Mouse (Mus musculus) hindbrain, embryonic 14.5 days (tissue): ENCODE data around the gene Pkig. TPM values are rescaled to one million over a fixed set of nuclear protein-coding genes. Genes with fewer than 3 reads are reported as not detected.

Experiments
- ATAC-seq: fragments of 200-750 bp; cut with Nextera tagmentation; 2 replicates; pipeline ENCODE4 v1.8.0; 2017; ENCODE audit warnings: moderate number of reproducible peaks, mild to moderate bottlenecking, moderate TSS enrichment, moderate library complexity; ENCODE audit not compliant: low FRiP score
- DNase-seq: peaks from one replicate; pipeline ENCODE4 v3.0.0-alpha.2; 2015; ENCODE audit warnings: low spot score
- H3K27ac ChIP-seq: fragments of 300-500 bp; sonication (generic); 2 replicates; pipeline ENCODE4 v1.5.1; 2014; ENCODE audit warnings: mild to moderate bottlenecking, moderate library complexity
- H3K27me3 ChIP-seq: fragments of 300-500 bp; sonication (generic); 2 replicates; pipeline ENCODE4 v1.6.1; 2014; ENCODE audit warnings: mild to moderate bottlenecking, low read length, mixed read lengths; ENCODE audit not compliant: control insufficient read depth, insufficient read depth
- H3K36me3 ChIP-seq: fragments of 300-500 bp; sonication (generic); replicated peaks from 2 replicates; pipeline ENCODE4 v1.6.1; 2014; ENCODE audit not compliant: control insufficient read depth, insufficient read depth
- H3K4me1 ChIP-seq: fragments of 300-500 bp; sonication (generic); replicated peaks from 2 replicates; pipeline ENCODE4 v1.6.1; 2014; ENCODE audit warnings: antibody characterized with exemption, low read length, mixed read lengths; ENCODE audit not compliant: control insufficient read depth, insufficient read depth
- H3K4me2 ChIP-seq: fragments of 300-500 bp; sonication (generic); replicated peaks from 2 replicates; pipeline ENCODE4 v1.6.1; 2014; ENCODE audit warnings: mild to moderate bottlenecking, moderate library complexity
- H3K4me3 ChIP-seq: fragments of 300-500 bp; sonication (generic); replicated peaks from 2 replicates; pipeline ENCODE4 v1.5.1; 2014; ENCODE audit warnings: mild to moderate bottlenecking, low read length
- H3K9ac ChIP-seq: fragments of 300-500 bp; sonication (generic); 2 replicates; pipeline ENCODE4 v1.6.1; 2014
- H3K9me3 ChIP-seq: fragments of 300-500 bp; sonication (generic); 2 replicates; pipeline ENCODE4 v1.6.1; 2016; ENCODE audit warnings: low read length; ENCODE audit not compliant: control insufficient read depth
- WGBS: fragments of 180-500 bp; shearing (Covaris S2); extraction: QIAGEN DNeasy Blood & Tissue Kit; methylation state at CpG from one replicate; pipeline ENCODE4 v1.1.7; 2014; 5-methylcytosine and 5-hydroxymethylcytosine counted together
- polyA plus RNA-seq: library from polyadenylated mRNA; unstranded; fragments of >200 nt; fragmentation: Nextera tagmentation; extraction: Ambion mirVana; gene quantifications from 2 replicates; pipeline ENCODE4 v1.2.1, GENCODE M21; 2014

Gene Pkig
- polyA plus RNA-seq, 1 experiment from 2014 or later, result 107 TPM

DNA sequence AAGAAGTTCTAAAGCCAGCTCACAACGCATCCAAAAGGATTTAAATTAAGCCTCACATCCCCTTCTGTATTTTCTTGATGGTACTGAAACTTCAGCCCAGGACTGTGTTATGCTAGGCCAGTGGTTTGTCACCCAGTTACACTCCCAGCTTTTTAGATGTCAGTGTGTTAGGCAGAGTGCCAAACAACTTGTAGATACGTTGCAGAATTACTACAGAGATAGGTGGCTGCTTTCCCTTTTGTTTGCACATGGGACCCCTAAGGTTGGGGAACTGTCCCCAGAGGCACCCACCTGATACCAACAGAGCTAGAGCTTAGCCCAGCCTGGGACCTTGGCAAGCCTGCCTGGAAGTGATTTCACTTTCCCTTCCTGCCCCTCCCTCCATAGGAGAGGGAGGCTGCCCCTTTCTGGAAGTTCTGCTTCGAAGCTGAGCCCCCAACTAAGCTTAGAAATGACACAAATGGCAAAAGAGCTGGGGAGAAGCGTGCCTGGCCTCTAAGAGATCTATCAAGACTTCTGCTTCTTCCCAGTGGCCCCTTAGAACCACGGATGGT is 52.5 kb downstream of the Pkig start:
- H3K4me1 ChIP-seq, result no peaks in the 10 kb centered on the region
- no peak overlapping the region for H3K4me2 ChIP-seq
- 86% methylated on average over 5 of the region's 5 CpGs for WGBS
- no peak overlapping the region for H3K4me3 ChIP-seq
- no peak overlapping the region for H3K27ac ChIP-seq
- ATAC-seq (no peak), DNase-seq (no peak)
- H3K9ac ChIP-seq, result no peak overlapping the region
- H3K27me3 ChIP-seq, result no peaks in the 10 kb centered on the region
- no peaks in the 10 kb centered on the region; the same call in 1 of the 2 replicates for H3K36me3 ChIP-seq
- no peaks in the 10 kb centered on the region for H3K9me3 ChIP-seq

DNA sequence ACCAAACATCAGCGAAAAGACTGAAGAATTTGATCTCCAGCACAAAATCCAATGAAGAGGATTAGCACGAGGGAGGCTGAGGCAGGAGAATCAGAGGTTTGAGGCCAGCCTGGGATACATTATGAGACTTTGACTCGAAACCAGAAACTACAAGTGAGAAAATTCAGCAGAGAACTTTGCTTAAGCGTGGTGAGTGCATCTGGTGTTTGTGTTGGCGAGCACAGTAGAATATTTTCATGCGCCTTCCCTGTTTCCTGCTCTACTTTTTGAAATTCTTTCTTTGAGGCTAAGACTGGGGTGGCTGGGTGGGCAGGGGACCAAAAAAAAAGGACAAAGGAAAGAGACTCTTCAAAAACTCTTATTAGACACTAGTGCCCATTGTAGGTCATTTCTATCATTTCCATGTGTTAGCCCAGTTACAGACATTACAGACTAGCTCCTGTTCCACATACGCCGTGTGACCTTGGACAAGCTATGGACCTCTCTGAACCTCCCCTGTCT is 53.2 kb downstream of the Pkig start:
- no peak overlapping the region for H3K4me3 ChIP-seq
- DNase-seq (no peak), ATAC-seq (no peak)
- 92% methylated on average over 8 of the region's 8 CpGs for WGBS
- H3K4me2 ChIP-seq, result no peak overlapping the region
- no peak overlapping the region for H3K27ac ChIP-seq
- no peaks in the 10 kb centered on the region for H3K4me1 ChIP-seq
- no peak overlapping the region for H3K9ac ChIP-seq
- H3K27me3 ChIP-seq, result no peaks in the 10 kb centered on the region
- no peaks in the 10 kb centered on the region for H3K9me3 ChIP-seq
- no peaks in the 10 kb centered on the region for H3K36me3 ChIP-seq

DNA sequence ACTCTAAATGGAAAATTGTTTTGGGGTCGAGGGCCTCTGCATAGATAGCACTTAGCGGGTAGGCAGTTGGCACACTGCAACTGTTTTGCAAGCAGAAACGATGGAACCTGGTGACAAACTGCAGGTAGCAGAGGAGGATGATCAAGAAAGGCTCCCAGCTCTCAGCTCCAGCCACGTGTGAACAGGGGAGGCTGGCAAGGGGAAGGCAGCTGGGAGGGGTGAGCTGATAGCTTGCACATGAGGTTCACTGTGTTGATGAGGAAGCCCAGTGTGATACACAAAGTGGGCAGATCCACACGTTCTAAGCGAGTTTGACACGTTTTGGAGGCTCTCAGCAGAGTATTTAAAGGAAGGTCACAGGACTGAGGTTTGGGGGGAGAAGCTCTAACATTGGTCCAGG is 54.3 kb downstream of the Pkig start:
- Histone ChIP-seq H3K27ac (no peak overlapping the region), H3K36me3 (no peaks in the 10 kb centered on the region), H3K27me3 (no peaks in the 10 kb centered on the region), H3K4me3 (no peak overlapping the region), H3K4me1 (no peaks in the 10 kb centered on the region), H3K9ac (no peak overlapping the region), H3K4me2 (no peak overlapping the region), H3K9me3 (no peaks in the 10 kb centered on the region)
- ATAC-seq, result no peak
- WGBS, result 81% methylated on average over 7 of the region's 7 CpGs
- no peak for DNase-seq

DNA sequence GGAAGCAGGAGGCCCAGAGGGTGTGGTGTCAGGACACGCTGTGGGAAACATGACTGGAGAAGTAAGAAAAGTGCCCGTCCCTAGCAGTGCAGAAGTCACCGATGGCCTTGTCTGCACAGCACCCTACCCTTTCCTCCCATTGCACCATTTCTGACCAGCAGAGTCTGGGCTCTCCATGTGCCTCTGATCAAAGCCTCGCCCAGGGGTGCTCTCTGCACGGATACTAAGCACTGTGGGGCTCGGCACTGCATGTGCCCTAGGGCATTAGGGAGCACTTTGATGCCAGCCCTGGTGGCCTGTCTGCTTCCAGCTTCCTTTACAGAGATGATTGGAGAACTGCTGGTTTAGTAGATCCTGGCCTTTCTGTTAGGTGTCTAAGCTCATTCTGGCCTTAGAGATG is 54.7 kb downstream of the Pkig start:
- DNase-seq (no peak), ATAC-seq (no peak)
- Histone ChIP-seq H3K4me1 (no peaks in the 10 kb centered on the region), H3K9ac (no peak overlapping the region), H3K27ac (no peak overlapping the region), H3K27me3 (no peaks in the 10 kb centered on the region), H3K36me3 (no peaks in the 10 kb centered on the region), H3K4me2 (no peak overlapping the region), H3K4me3 (no peak overlapping the region), H3K9me3 (no peaks in the 10 kb centered on the region)
- 89% methylated on average over 6 of the region's 6 CpGs for WGBS

DNA sequence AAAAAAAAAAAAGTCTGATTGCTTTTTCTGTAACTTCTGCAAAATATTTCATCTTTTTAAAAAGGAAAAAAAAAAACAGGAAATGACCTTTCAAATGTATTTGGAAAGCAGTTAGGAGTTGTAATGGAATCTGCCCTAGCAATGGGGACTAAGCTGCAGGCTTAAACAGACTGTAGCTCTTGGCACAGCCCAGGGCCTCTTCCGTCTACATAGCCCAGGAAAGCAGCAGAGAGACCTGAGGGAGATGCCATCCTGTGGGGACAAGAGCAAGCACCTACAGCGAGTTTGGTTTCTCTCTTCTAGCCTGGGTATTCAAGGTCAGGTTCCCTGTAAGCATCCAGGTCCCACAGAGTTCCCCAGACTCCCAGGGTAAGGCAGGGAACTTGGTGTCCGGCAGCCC is 55.2 kb downstream of the Pkig start:
- H3K4me2 ChIP-seq, result no peak overlapping the region
- no peak overlapping the region for H3K27ac ChIP-seq
- DNase-seq (no peak), ATAC-seq (no peak)
- H3K4me3 ChIP-seq, result no peak overlapping the region
- H3K36me3 ChIP-seq, result no peaks in the 10 kb centered on the region
- no peaks in the 10 kb centered on the region for H3K4me1 ChIP-seq
- H3K9me3 ChIP-seq, result no peaks in the 10 kb centered on the region
- H3K27me3 ChIP-seq, result no peaks in the 10 kb centered on the region
- 86% methylated on average over 3 of the region's 3 CpGs for WGBS
- H3K9ac ChIP-seq, result no peak overlapping the region

DNA sequence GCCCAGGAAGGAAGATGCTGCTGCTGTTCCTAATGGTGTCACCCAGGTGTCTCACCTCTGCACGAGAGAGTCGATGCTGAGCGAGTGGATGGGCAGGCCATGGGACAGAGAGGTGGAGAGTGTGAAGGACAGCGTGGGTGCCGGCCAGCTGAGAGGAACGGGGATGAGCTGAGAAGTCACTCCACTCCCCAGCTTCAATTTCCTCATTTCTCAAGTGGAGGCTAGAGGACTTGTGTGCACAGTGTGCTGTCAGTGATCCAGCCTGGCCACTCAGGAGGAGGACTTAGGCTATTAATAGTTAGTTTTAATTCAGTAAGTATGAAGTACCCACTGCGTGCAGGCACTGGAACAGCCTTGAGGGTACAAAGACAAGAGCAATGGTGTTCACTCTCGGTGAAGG is 58.3 kb downstream of the Pkig start:
- 66% methylated on average over 8 of the region's 8 CpGs for WGBS
- 0 out of 2 replicates have a peak, but pooled peaks cover 2% of the 10 kb centered on the region for H3K36me3 ChIP-seq
- H3K4me3 ChIP-seq, result no peak overlapping the region
- H3K27ac ChIP-seq, result no peak overlapping the region
- H3K9me3 ChIP-seq, result no peaks in the 10 kb centered on the region
- H3K9ac ChIP-seq, result peak overlapping the region; percentile 11; the same call in 1 of the 2 replicates
- H3K27me3 ChIP-seq, result no peaks in the 10 kb centered on the region
- ATAC-seq (no peak), DNase-seq (no peak)
- no peak overlapping the region for H3K4me2 ChIP-seq
- H3K4me1 ChIP-seq, result peaks cover 5% of the 10 kb centered on the region; the same call in 1 of the 2 replicates

DNA sequence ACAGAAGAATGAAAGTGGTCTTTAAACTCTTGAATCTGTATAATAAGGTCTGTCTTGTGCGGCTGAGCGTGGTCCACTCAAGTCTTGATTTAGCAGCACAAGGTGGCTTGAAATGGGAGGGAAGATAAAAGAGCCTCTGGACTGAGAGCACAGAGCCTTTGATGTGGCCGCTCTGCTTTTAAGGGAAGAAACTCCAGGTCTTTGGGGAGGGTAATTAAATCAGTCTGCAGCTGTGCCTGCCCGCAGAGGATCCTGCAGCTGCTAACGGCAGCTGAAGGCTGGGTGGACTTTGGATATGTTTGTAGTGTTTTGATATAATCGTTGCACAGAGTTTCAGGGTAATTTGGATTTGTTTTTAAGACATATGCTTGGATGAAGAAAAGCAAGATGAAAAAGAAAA is 58.7 kb downstream of the Pkig start:
- Histone ChIP-seq H3K4me3 (no peak overlapping the region), H3K27me3 (no peaks in the 10 kb centered on the region), H3K9ac (peak overlapping the region; percentile 11; the same call in 1 of the 2 replicates), H3K4me2 (no peak overlapping the region), H3K36me3 (0 out of 2 replicates have a peak, but pooled peaks cover 6% of the 10 kb centered on the region), H3K4me1 (peaks cover 5% of the 10 kb centered on the region), H3K9me3 (no peaks in the 10 kb centered on the region), H3K27ac (no peak overlapping the region)
- DNase-seq (no peak), ATAC-seq (no peak)
- WGBS, result 24% methylated on average over 6 of the region's 6 CpGs

DNA sequence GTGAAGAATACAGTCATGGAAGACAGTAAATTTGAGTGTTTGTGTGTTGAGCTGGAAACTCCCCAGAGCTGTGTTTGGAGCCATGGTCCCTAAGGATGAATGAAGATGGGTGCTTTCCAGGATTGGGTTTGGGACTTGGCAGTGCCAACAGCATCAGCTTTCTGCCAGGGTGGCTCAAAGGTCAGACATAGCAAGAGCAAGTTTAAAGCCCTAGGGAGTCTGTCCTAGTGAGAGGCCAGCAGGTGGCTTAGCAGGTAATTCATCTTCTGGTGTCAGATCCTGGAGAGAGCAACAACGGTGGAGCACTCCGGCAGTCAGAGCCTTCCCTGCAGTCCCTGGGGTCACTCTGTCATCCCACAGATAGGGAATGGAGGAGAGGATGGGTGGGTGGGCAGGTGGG is 60.3 kb downstream of the Pkig start:
- Histone ChIP-seq H3K27me3 (no peaks in the 10 kb centered on the region), H3K9ac (no peak overlapping the region), H3K36me3 (0 out of 2 replicates have a peak, but pooled peaks cover 7% of the 10 kb centered on the region), H3K4me3 (no peak overlapping the region), H3K4me1 (peaks cover 5% of the 10 kb centered on the region), H3K9me3 (no peaks in the 10 kb centered on the region), H3K27ac (no peak overlapping the region), H3K4me2 (no peak overlapping the region)
- no peak for DNase-seq
- 28% methylated on average over 2 of the region's 2 CpGs for WGBS
- no peak for ATAC-seq

DNA sequence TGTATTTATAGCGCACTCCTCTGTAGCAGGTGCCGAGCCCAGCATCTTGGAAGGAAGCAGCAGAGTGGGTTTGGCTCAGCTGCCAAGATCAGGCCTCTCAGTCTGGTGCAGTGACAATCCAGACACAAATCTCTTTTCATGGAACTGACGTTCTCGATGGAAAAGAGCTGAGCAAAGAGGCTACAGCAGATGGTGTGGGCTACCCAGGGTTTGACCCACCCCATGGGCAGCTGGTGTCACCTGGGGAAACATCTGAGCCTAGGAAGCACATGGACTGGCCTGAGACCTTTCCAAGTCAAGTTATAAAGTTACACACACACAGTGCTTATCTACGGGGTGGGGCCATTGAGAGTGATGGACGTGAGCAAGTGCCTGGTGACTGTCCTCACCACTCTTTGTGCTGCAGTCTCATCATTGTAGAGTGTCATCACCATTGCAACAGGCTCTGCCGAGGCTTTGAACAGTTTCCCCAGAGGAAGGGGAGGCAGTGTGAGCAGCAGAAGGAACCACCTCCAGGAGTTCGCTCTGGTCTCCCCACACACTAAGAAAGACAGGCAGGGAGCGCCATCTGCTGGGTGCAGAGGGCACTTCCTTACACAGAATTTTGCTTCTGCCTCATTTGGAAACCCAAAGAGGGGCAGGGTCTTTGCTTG is 60.9 kb downstream of the Pkig start:
- 35% methylated on average over 9 of the region's 9 CpGs for WGBS
- no peaks in the 10 kb centered on the region for H3K27me3 ChIP-seq
- no peak overlapping the region for H3K9ac ChIP-seq
- H3K27ac ChIP-seq, result 0 out of 2 replicates have a peak overlapping the region, but pooled peaks have one; percentile 17
- 0 out of 2 replicates have a peak, but pooled peaks cover 7% of the 10 kb centered on the region for H3K36me3 ChIP-seq
- no peak overlapping the region for H3K4me2 ChIP-seq
- H3K9me3 ChIP-seq, result no peaks in the 10 kb centered on the region
- no peak overlapping the region for H3K4me3 ChIP-seq
- DNase-seq, result peak; percentile 90
- peaks cover 5% of the 10 kb centered on the region for H3K4me1 ChIP-seq
- ATAC-seq, result peak; percentile 81
